Mouse (Mus musculus): ENCODE measurements around the gene Prkaa2. TPM values are rescaled to one million over a fixed set of nuclear protein-coding genes. Genes with fewer than 3 reads are reported as not detected.

Prkaa2 gene
- total and polyA plus RNA-seq, 3 experiments: 0.11 TPM; not detected in 2

DNA sequence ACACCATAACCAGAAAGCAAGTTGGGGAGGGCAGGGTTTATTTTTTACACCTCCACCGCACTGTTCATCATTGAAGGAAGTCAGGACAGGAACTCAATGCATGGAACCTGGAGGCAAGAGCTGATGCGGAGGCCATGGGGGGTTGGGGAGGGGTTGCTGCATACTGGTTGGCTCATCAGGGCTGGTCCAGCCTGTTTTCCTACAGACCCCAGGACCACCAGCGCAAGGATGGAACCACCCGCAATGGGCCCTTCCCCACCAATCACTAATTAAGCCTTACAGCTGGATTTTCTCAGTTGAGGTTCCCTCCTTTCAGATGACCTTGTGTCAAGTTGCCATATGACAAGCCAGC is 970 bp upstream of the Prkaa2 start:
- Histone ChIP-seq H3K4me3 (ENCODE audit: low read depth, low read length) (no peak overlapping the region), H3K36me3 (replicated peaks) (no peaks in the 10 kb centered on the region), H3K4me1 (ENCODE audit: insufficient read depth, low read depth, low read length) (no peaks in the 10 kb centered on the region), H3K9me3 (replicated peaks) (peaks cover 33% of the 10 kb centered on the region), H3K27me3 (ENCODE audit: insufficient read depth, low read length) (no peaks in the 10 kb centered on the region)
- no peak for ATAC-seq (ENCODE audit: extremely low read depth, insufficient number of reproducible peaks, low FRiP score, poor library complexity, severe bottlenecking)
- TF ChIP-seq GATA1 (IDR thresholded peaks at IDR 0.05; ENCODE audit: borderline replicate concordance, low read length) (no peak), GATA2 (IDR thresholded peaks at IDR 0.05; ENCODE audit: borderline replicate concordance, low read depth, low read length) (no peak), TAL1 (conservative IDR thresholded peaks at IDR 0.05; ENCODE audit: low read depth, low read length) (no peak)
- no peak for DNase-seq (ENCODE audit: low spot score)

DNA sequence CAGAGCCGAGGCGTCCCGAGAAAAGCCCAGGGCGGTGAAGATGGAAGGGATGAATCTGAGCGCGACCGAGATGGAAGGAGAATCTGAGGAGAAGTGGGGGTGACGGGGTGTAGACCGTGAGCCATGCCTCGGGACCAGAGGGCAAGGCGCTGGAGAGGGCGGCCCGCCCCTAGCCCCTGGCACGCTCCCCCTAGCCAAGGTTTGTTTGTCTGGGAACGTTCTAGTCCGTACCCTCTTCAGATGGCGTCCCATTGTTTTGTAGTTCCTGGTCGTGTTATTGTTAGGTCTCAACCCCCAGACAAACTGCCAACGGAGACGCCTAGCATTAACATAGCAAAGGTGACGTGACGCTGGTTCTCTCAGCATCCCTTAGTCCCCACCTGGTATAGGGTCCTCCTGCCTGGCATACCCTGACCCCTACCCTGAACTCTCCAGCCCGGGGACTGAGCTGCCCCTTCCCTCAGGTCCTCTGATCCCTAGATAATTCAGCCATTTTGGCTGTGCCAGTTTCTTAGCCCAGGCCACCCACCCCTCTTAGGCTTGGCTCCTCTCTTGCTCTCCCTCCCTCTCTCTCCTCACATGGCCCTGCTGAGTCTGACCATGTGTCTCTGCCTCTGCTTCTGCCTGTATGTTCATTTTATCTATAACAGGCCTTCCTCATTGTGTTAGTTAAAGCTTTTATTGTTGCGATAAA is 447 bp upstream of the Prkaa2 start:
- Histone ChIP-seq H3K27me3 (ENCODE audit: insufficient read depth, low read length) (no peaks in the 10 kb centered on the region), H3K4me1 (ENCODE audit: insufficient read depth, low read depth, low read length) (no peaks in the 10 kb centered on the region), H3K4me3 (ENCODE audit: low read depth, low read length) (no peak overlapping the region; the same call in 1 of the 2 replicates), H3K36me3 (replicated peaks) (no peaks in the 10 kb centered on the region), H3K9me3 (replicated peaks) (peaks cover 33% of the 10 kb centered on the region)
- ATAC-seq (ENCODE audit: extremely low read depth, insufficient number of reproducible peaks, low FRiP score, poor library complexity, severe bottlenecking) (no peak), DNase-seq (ENCODE audit: low spot score) (no peak)
- TF ChIP-seq GATA2 (IDR thresholded peaks at IDR 0.05; ENCODE audit: borderline replicate concordance, low read depth, low read length) (no peak), GATA1 (IDR thresholded peaks at IDR 0.05; ENCODE audit: borderline replicate concordance, low read length) (no peak), CTCF (IDR thresholded peaks at IDR 0.05; ENCODE audit: low read depth, low read length) (no peak), POLR2AphosphoS5 (IDR thresholded peaks at IDR 0.05; ENCODE audit: insufficient replicate concordance, low read depth, low read length) (no peak), TAL1 (conservative IDR thresholded peaks at IDR 0.05; ENCODE audit: low read depth, low read length) (no peak)

DNA sequence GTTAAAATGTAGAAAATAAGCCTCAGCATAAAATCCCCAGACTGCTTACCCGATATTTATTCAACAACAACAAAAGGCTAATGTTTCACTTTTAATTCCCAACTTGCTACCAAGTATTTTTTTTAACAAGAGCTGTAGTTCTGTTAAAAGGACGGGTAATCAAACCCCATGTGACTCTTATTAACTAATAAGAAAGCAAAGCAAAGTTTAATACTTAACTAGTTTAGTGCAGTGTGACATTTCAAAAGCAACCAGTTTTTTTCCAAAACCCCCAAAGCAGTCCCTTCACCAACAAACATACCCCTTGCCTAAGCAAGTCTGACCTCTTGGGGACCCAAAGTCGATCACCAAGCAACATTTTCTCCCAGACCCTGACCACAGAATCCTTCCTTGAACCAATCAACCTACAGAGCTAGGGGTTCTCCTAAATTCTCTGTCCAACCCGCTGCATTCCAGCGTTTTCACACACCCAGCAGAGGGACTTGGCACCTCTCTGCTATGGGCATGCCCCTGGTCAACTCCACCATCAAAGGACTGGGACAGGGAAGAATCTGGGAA is 970 bp downstream of the Prkaa2 start:
- Histone ChIP-seq H3K4me1 (ENCODE audit: insufficient read depth, low read depth, low read length) (no peaks in the 10 kb centered on the region), H3K36me3 (replicated peaks) (no peaks in the 10 kb centered on the region), H3K9me3 (replicated peaks) (peaks cover 32% of the 10 kb centered on the region), H3K27me3 (ENCODE audit: insufficient read depth, low read length) (no peaks in the 10 kb centered on the region), H3K4me3 (ENCODE audit: low read depth, low read length) (no peak overlapping the region)
- no peak for ATAC-seq (ENCODE audit: extremely low read depth, insufficient number of reproducible peaks, low FRiP score, poor library complexity, severe bottlenecking)
- no peak for DNase-seq (ENCODE audit: low spot score)
- TF ChIP-seq TAL1 (conservative IDR thresholded peaks at IDR 0.05; ENCODE audit: low read depth, low read length): no peak
- TF ChIP-seq GATA2 (IDR thresholded peaks at IDR 0.05; ENCODE audit: borderline replicate concordance, low read depth, low read length): no peak
- no peak for TF ChIP-seq GATA1 (IDR thresholded peaks at IDR 0.05; ENCODE audit: borderline replicate concordance, low read length)
- no peak for TF ChIP-seq CTCF (IDR thresholded peaks at IDR 0.05; ENCODE audit: low read depth, low read length)
- no peak for TF ChIP-seq POLR2AphosphoS5 (IDR thresholded peaks at IDR 0.05; ENCODE audit: insufficient replicate concordance, low read depth, low read length)

DNA sequence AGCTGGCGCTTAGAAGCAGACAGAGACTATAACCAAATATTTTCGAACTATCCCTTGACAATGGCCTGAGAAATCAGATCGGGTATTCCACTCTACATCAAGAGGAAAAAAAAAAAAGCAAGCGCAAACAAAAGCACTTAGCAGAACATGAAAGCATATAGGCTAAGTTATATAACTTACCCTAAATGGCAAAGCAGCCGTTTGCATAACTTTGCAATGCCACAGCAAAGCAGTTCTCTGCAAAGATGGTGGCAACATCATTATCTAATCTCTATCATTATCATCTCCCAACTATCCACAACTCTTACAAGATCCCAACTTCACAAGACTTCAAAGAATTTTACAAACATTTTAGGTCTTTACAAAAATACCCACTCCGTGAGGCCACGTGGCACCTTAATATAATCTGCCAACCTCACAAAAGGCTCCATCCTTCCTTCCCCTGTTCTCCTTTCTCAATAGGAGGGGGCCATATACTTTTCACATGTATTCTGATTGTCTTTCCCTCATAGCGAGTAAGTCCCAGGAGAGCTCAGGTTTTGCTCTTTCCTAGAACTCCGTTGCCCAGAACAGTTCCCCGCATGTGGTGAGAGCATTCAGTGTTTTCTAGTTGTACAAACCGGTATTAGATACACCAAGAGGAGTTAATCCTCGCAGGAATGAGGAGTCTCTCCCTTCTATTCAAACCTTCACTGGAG is 1.6 kb downstream of the Prkaa2 start:
- H3K36me3 ChIP-seq (replicated peaks): no peaks in the 10 kb centered on the region
- H3K4me3 ChIP-seq (ENCODE audit: low read depth, low read length): no peak overlapping the region
- DNase-seq (ENCODE audit: low spot score) (no peak), ATAC-seq (ENCODE audit: extremely low read depth, insufficient number of reproducible peaks, low FRiP score, poor library complexity, severe bottlenecking) (no peak)
- TF ChIP-seq GATA2 (IDR thresholded peaks at IDR 0.05; ENCODE audit: borderline replicate concordance, low read depth, low read length) (no peak), CTCF (IDR thresholded peaks at IDR 0.05; ENCODE audit: low read depth, low read length) (no peak), POLR2AphosphoS5 (IDR thresholded peaks at IDR 0.05; ENCODE audit: insufficient replicate concordance, low read depth, low read length) (no peak), GATA1 (IDR thresholded peaks at IDR 0.05; ENCODE audit: borderline replicate concordance, low read length) (no peak), TAL1 (conservative IDR thresholded peaks at IDR 0.05; ENCODE audit: low read depth, low read length) (no peak)
- H3K27me3 ChIP-seq (ENCODE audit: insufficient read depth, low read length): no peaks in the 10 kb centered on the region
- H3K9me3 ChIP-seq (replicated peaks): peaks cover 29% of the 10 kb centered on the region
- H3K4me1 ChIP-seq (ENCODE audit: insufficient read depth, low read depth, low read length): no peaks in the 10 kb centered on the region

DNA sequence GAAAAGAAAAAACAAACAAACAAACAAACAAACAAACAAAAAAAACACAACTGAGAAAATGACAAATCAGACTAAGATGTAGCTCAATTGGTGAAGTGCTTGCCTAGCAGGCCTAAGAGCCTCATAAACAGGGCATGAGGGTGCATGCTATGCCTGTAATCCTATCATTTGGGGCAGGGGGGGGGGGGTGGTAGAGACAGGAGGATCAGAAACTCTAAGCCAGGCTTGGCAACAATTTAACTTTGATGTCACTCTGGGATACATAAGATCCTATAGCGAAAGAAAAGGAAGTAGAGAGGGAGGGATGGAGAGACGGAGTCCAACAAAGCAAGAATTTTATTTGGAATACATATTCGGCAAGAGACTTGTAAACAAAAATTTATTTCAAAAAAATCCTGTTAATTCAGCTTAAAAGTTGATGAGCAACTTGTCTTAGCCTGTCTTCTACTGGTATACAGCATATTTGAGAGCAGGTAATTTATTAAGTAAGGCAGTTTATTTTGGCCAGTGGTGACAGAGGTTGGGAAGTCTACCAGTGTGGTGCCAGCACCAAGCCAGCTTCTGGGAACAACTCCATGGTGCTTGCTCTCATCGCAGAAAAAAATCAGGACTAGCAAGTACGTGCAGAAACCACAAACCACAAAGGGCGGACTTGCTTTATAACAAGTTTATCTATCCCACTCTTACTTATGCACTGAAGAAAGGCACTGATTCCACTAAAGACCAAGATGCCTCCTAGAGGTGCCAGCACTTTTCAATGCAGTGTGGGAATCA is 5.4 kb downstream of the Prkaa2 start:
- H3K4me3 ChIP-seq (ENCODE audit: low read depth, low read length): no peak overlapping the region
- TF ChIP-seq GATA1 (IDR thresholded peaks at IDR 0.05; ENCODE audit: borderline replicate concordance, low read length) (no peak), CTCF (IDR thresholded peaks at IDR 0.05; ENCODE audit: low read depth, low read length) (no peak), TAL1 (conservative IDR thresholded peaks at IDR 0.05; ENCODE audit: low read depth, low read length) (no peak), POLR2AphosphoS5 (IDR thresholded peaks at IDR 0.05; ENCODE audit: insufficient replicate concordance, low read depth, low read length) (no peak), GATA2 (IDR thresholded peaks at IDR 0.05; ENCODE audit: borderline replicate concordance, low read depth, low read length) (no peak)
- H3K27me3 ChIP-seq (ENCODE audit: insufficient read depth, low read length): no peaks in the 10 kb centered on the region
- H3K36me3 ChIP-seq (replicated peaks): no peaks in the 10 kb centered on the region
- H3K4me1 ChIP-seq (ENCODE audit: insufficient read depth, low read depth, low read length): no peaks in the 10 kb centered on the region
- DNase-seq (ENCODE audit: low spot score) (no peak), ATAC-seq (ENCODE audit: extremely low read depth, insufficient number of reproducible peaks, low FRiP score, poor library complexity, severe bottlenecking) (no peak)
- H3K9me3 ChIP-seq (replicated peaks): peaks cover 13% of the 10 kb centered on the region

DNA sequence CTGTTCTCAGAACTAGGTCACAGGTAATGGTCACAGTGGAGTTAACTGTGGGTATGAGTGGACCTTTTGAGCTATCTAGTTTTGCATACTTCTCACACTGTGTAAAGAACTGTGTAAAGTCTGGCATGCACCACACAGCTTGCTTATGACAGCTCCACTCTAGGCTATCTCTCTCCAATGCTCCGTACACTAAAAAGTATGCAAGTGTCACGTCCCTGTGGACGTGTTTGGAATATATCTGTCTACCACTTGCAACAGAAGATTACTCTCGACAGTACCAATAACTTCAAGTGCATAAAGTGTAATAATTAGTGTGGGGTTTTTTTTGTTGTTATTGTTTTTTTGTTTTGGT is 8.4 kb downstream of the Prkaa2 start:
- Histone ChIP-seq H3K4me3 (ENCODE audit: low read depth, low read length) (no peak overlapping the region), H3K27me3 (ENCODE audit: insufficient read depth, low read length) (no peaks in the 10 kb centered on the region), H3K36me3 (replicated peaks) (no peaks in the 10 kb centered on the region), H3K9me3 (replicated peaks) (peaks cover 14% of the 10 kb centered on the region), H3K4me1 (ENCODE audit: insufficient read depth, low read depth, low read length) (no peaks in the 10 kb centered on the region)
- DNase-seq (ENCODE audit: low spot score) (no peak), ATAC-seq (ENCODE audit: extremely low read depth, insufficient number of reproducible peaks, low FRiP score, poor library complexity, severe bottlenecking) (no peak)
- TF ChIP-seq CTCF (IDR thresholded peaks at IDR 0.05; ENCODE audit: low read depth, low read length): no peak
- TF ChIP-seq GATA1 (IDR thresholded peaks at IDR 0.05; ENCODE audit: borderline replicate concordance, low read length): no peak
- TF ChIP-seq POLR2AphosphoS5 (IDR thresholded peaks at IDR 0.05; ENCODE audit: insufficient replicate concordance, low read depth, low read length): no peak
- TF ChIP-seq TAL1 (conservative IDR thresholded peaks at IDR 0.05; ENCODE audit: low read depth, low read length): no peak
- no peak for TF ChIP-seq GATA2 (IDR thresholded peaks at IDR 0.05; ENCODE audit: borderline replicate concordance, low read depth, low read length)

Measured in G1E (cell line).